Mouse (Mus musculus): Measurements from ENCODE around the gene Kif1b.
"Not testable (repeated sequence)": the region's sequence is repeated elsewhere in the genome, so short reads cannot be mapped to it uniquely, and the experiment has no call there.

The Kif1b gene

GRCm38 (mm10) chr4:149170394-149170931, 137.0 kb downstream of the Kif1b start:
- no peak for DNase-seq (ENCODE audit: low read depth)

GRCm38 (mm10) chr4:149169926-149170325, 137.6 kb downstream of the Kif1b start:
- not testable (repeated sequence) for DNase-seq (ENCODE audit: low read depth)

DNA sequence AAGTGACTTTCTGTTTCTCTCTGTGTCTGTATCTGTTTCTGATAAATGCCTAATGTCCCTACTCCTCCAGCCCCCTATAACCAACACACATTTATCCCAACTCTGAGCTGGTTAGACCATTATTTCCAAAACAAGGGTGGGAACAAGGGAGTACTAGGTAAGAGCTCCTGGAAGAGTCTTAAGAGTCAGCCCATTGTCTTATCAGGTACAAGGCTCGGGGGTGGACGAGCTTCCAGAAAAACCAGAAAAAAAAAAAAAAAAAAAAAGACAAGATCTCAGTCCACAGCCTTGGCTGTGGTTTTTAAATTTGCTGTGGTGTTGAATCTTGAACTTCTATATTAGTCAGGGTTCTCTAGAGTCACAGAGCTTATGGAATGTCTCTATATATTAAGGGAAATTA, 139.5 kb downstream of the Kif1b start:
- no peak for DNase-seq (ENCODE audit: low read depth)

GRCm38 (mm10) chr4:149166957-149167611, 140.4 kb downstream of the Kif1b start:
- no peak for DNase-seq (ENCODE audit: low read depth)

GRCm38 (mm10) chr4:149166215-149166946, 141.1 kb downstream of the Kif1b start, which contains the start of gene Pgd:
TSS of gene Pgd (minus strand) at chr4:149166771.
- peak; percentile 96 for DNase-seq (ENCODE audit: low read depth)

- no peak for DNase-seq (ENCODE audit: low read depth)
Measured at GRCm38 (mm10) chr4:149164150-149164549, 143.3 kb downstream of the Kif1b start.

GRCm38 (mm10) chr4:149163196-149163595, 144.3 kb downstream of the Kif1b start:
- DNase-seq (ENCODE audit: low read depth): no peak

GRCm38 (mm10) chr4:149161166-149161565, 146.3 kb downstream of the Kif1b start:
- no peak for DNase-seq (ENCODE audit: low read depth)

GRCm38 (mm10) chr4:149159891-149160290, 147.6 kb downstream of the Kif1b start:
- no peak for DNase-seq (ENCODE audit: low read depth)

GRCm38 (mm10) chr4:149159203-149159602, 148.3 kb downstream of the Kif1b start:
- no peak for DNase-seq (ENCODE audit: low read depth)

GRCm38 (mm10) chr4:149157415-149157973, 150.0 kb downstream of the Kif1b start:
- DNase-seq (ENCODE audit: low read depth): no peak

- no peak for DNase-seq (ENCODE audit: low read depth)
Measured at GRCm38 (mm10) chr4:149155711-149156110, 151.8 kb downstream of the Kif1b start.

GRCm38 (mm10) chr4:149154859-149155258, 152.6 kb downstream of the Kif1b start:
- DNase-seq (ENCODE audit: low read depth): no peak

GRCm38 (mm10) chr4:149150721-149151120, 156.8 kb downstream of the Kif1b start:
- DNase-seq (ENCODE audit: low read depth): no peak

- no peak for DNase-seq (ENCODE audit: low read depth)
Measured at GRCm38 (mm10) chr4:149150256-149150655, 157.2 kb downstream of the Kif1b start.

DNA sequence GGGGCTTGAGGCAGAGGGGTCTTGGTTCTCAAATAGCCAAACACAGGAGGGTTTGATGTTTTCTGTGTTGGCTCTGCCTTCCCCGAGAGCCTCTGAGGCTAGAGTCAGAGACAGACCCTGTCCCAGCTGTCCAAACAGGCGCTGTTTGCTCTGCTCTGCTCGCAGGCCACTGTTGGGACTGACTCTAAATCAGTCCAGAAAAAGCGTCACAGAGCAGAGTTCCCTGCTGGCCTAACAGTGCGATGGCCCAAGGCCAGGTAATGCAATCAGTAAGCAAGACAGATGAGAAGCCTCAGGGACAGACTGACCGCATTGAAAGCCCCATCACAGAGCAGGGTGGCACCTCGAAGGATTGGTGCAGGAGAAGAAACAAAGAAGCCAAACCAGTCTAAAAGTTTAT, 157.9 kb downstream of the Kif1b start:
- DNase-seq (ENCODE audit: low read depth): no peak

- DNase-seq (ENCODE audit: low read depth): no peak
Measured at GRCm38 (mm10) chr4:149149196-149149595, 158.3 kb downstream of the Kif1b start.

DNA sequence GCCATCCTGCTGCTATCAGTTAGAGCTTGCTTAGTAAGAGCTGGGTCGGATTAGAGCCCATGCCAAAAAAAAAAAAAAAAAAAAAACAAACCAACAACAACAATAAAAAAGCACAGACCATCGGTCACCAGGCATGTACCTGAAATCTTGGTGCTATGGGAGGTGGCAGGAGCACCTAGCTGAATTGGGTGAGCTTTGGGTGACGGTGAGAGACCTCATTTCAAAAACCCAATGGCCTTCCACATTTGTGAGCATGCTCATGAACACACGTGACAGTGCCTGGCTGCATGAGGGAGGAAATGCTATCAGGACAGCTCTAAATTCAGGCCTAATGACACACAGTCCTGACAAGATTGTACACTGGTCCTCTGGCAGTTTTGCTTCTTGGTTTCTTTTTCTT, 159.4 kb downstream of the Kif1b start:
- DNase-seq (ENCODE audit: low read depth): no peak

GRCm38 (mm10) chr4:149147528-149147927, 160.0 kb downstream of the Kif1b start:
- no peak for DNase-seq (ENCODE audit: low read depth)

- no peak for DNase-seq (ENCODE audit: low read depth)
Measured at GRCm38 (mm10) chr4:149145151-149145550, 162.3 kb downstream of the Kif1b start.

DNA sequence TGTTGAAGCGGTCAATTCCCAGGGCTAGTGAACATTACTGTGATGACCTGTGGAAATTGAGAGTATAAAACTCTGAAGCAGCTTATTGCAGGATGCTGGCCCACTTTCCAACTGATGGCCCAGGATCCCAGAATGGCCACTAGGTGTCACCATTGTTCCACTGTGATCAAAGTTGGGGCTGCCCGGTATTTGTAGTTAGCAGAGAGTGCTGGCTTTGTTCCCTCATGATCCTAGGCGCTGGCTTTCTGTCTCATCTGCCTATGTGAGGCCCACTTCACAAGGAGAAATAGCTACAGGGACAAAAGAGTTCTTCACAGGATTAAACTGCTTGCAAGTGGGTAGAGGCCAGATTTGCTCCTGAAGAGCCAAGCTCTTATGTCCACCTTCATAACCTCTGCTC, 163.0 kb downstream of the Kif1b start:
- peak; percentile 58 for DNase-seq (ENCODE audit: low read depth)

- no peak for DNase-seq (ENCODE audit: low read depth)
Measured at GRCm38 (mm10) chr4:149143594-149143993, 163.9 kb downstream of the Kif1b start.

DNA sequence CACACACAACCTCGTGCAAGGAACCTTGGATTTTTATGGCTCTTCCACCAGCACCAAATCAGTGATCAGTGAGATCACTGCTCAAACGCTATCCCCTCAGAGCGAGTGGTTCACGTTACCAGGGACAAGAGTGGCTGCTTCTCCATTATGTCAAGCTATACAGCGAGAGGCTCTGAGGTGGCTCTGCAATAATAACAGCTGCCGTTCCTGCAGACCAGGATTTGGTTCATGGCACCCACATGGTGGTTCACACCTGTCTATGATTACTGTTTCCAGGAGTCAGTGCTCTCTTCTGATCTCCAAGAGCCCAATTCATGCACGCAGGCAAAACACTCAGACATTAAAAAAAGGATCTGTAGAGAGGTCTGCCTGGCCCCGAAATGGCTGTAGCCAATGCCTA, 169.0 kb downstream of the Kif1b start:
- DNase-seq (ENCODE audit: low read depth): no peak
